Mouse (Mus musculus) embryonic facial prominence, embryonic 11.5 days (tissue): ENCODE results near the gene Cbarp. TPM values are rescaled to one million over a fixed set of nuclear protein-coding genes. Genes with fewer than 3 reads are reported as not detected.
A peak's percentile ranks its signal among the peaks of the same experiment; 100 is the strongest.

ENCODE experiments used
- ATAC-seq: fragments of 200-750 bp; cut with Nextera tagmentation; replicated peaks from 2 replicates; pipeline ENCODE4 v1.8.0; 2017; ENCODE audit warnings: low read depth; ENCODE audit not compliant: insufficient number of reproducible peaks, low FRiP score, low TSS enrichment
- DNase-seq: peaks from one replicate; pipeline ENCODE4 v3.0.0-alpha.2; 2015; ENCODE audit warnings: low spot score
- H3K27ac ChIP-seq: fragments of 300-500 bp; sonication (generic); replicated peaks from 2 replicates; pipeline ENCODE4 v1.5.1; 2014; ENCODE audit warnings: mild to moderate bottlenecking, low read depth, low read length, control low read depth
- H3K27me3 ChIP-seq: fragments of 300-500 bp; sonication (generic); 2 replicates; pipeline ENCODE4 v1.6.1; 2014; ENCODE audit warnings: mild to moderate bottlenecking, low read length, moderate library complexity, mixed read lengths; ENCODE audit not compliant: control insufficient read depth, insufficient read depth
- H3K36me3 ChIP-seq: fragments of 300-500 bp; sonication (generic); replicated peaks from 2 replicates; pipeline ENCODE4 v1.6.1; 2014; ENCODE audit warnings: low read depth, mild to moderate bottlenecking, low read length, moderate library complexity, mixed read lengths; ENCODE audit not compliant: control insufficient read depth, insufficient read depth
- H3K4me1 ChIP-seq: fragments of 300-500 bp; sonication (generic); 2 replicates; pipeline ENCODE4 v1.6.1; 2014; ENCODE audit warnings: low read length, mixed read lengths; ENCODE audit not compliant: control insufficient read depth, insufficient read depth
- H3K4me2 ChIP-seq: fragments of 300-500 bp; sonication (generic); 2 replicates; pipeline ENCODE4 v1.6.1; 2014; ENCODE audit warnings: low read depth, mild to moderate bottlenecking, control low read depth, low read length, moderate library complexity
- H3K4me3 ChIP-seq: fragments of 300-500 bp; sonication (generic); 2 replicates; pipeline ENCODE4 v1.5.1; 2014; ENCODE audit warnings: low read depth, low read length, control low read depth
- H3K9ac ChIP-seq: fragments of 300-500 bp; sonication (generic); replicated peaks from 2 replicates; pipeline ENCODE4 v1.6.1; 2014; ENCODE audit warnings: mild to moderate bottlenecking, control low read depth, low read length
- H3K9me3 ChIP-seq: fragments of 300-500 bp; sonication (generic); replicated peaks from 2 replicates; pipeline ENCODE4 v1.6.1; 2016; ENCODE audit warnings: mild to moderate bottlenecking, low read length, inconsistent platforms, mixed read lengths; ENCODE audit not compliant: control insufficient read depth
- WGBS: fragments of 180-500 bp; shearing (Covaris S2); extraction: QIAGEN DNeasy Blood & Tissue Kit; methylation state at CpG from one replicate; pipeline ENCODE4 v1.1.7; 2014; 5-methylcytosine and 5-hydroxymethylcytosine counted together
- polyA plus RNA-seq: library from polyadenylated mRNA; unstranded; fragments of >200 nt; fragmentation: Nextera tagmentation; extraction: Ambion mirVana; gene quantifications from 2 replicates; pipeline ENCODE4 v1.2.1, GENCODE M21; 2014

The Cbarp gene
- polyA plus RNA-seq, 1 experiment from 2014 or later, result 6.8 TPM

DNA sequence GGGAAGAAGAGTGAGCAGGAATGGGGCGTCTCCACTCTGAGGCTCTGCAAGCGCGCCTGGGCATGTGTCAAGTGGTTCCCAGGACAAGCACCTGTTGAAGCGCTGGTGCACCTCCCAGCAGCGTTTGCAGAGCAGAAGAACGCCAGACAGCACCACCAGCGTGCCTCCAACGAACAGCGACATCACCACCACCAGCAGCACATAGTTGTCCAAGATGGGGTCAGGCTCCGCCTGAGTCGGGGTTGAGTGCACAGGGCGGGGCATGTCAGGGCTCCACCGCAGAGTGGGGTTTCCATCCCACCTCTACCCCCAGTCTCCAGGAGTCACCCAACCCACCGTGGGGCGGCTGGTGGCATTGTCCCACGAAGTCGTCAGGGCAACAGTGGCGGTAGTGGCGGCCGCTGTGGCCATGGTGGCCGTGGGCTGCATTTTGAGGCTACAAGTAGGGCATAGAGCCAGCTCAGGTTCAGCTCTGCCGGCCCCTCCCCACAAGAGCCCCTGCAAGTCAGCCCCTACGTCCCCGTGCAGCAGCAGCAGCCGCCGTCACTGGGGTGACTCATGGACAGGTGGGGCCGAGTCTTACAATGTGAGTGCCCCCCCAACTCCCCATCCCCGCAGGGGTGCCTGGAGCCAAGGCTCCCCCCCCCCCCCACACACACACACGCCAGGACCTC is 3.5 kb downstream of the Cbarp start:
- Histone ChIP-seq H3K9ac (peak overlapping the region; percentile 34), H3K27me3 (peaks cover 19% of the 10 kb centered on the region), H3K27ac (no peak overlapping the region), H3K4me2 (peak overlapping the region; percentile 98), H3K36me3 (0 out of 2 replicates have a peak, but pooled peaks cover 2% of the 10 kb centered on the region), H3K4me1 (peaks cover 16% of the 10 kb centered on the region), H3K4me3 (peak overlapping the region; percentile 76), H3K9me3 (no peaks in the 10 kb centered on the region)
- ATAC-seq (no peak), DNase-seq (peak; percentile 27)
- WGBS, result 4% methylated on average over 29 of the region's 29 CpGs

DNA sequence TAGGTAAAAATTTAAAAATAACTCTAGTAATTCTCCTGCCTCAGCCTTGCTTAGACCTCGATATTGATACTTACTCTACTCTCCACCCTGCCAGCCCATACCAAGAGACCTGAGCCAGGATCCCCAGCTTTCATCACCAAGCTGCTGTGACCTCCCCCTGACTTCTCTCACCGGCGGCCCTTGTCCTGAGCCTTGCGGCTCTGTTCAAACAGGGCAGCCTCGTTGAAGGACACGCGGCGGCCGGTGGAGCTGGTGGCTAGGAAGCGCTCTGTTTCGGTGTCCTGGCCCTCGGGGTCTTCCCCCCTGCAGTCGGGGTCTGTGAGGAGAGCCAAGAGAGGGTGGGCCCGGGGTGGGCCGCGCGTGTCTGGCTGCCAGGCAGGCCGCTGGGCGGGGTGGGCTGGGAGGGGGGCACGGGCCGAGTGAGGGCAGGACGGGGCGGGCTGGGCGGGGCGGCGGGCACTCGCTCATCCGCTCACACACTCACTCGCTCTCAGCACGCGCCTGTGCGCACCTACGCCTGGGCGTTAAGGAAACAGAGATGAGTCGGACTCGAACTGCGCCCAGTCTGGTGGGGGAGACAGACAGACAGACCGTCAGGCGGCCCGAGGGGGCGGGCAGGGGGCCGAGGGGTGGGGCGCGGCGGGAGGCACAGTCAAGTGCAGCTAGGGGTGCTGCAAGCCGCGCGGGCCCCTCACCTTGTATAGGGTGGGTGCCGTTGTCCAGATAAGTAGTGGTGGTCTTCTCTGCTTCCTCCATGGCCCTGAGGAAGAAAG is 4.3 kb downstream of the Cbarp start:
- no peak overlapping the region for H3K9ac ChIP-seq
- no peak for ATAC-seq
- H3K27ac ChIP-seq, result no peak overlapping the region
- H3K27me3 ChIP-seq, result peaks cover 19% of the 10 kb centered on the region
- WGBS, result 19% methylated on average over 45 of the region's 49 CpGs
- peak overlapping the region; percentile 98 for H3K4me2 ChIP-seq
- peaks cover 21% of the 10 kb centered on the region for H3K4me1 ChIP-seq
- peak overlapping the region; percentile 76 for H3K4me3 ChIP-seq
- no peaks in the 10 kb centered on the region for H3K9me3 ChIP-seq
- no peak for DNase-seq
- H3K36me3 ChIP-seq, result 0 out of 2 replicates have a peak, but pooled peaks cover 2% of the 10 kb centered on the region

DNA sequence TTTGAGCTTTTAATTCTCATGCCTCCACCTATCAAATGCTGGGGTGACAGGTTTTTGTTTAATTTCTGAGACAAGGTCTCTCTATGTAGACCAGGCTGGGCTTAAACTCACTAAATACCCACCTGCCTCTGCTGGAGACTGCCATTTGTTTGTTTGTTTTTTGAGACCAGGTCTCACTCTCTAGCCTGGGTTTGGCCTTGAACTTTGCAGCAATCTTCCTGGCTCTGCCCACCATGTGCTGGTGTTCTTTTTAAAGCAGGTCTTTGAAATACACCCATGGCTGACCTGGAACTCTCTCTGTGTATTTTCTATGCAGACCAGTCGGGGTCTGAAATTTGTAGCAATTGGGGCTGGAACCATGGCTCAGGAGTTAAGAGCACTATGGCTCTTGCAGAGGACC is 5.0 kb downstream of the Cbarp start:
- Histone ChIP-seq H3K4me1 (peaks cover 25% of the 10 kb centered on the region), H3K27me3 (peaks cover 19% of the 10 kb centered on the region), H3K36me3 (peaks cover 2% of the 10 kb centered on the region; the same call in 1 of the 2 replicates), H3K4me2 (no peak overlapping the region), H3K9ac (no peak overlapping the region), H3K9me3 (no peaks in the 10 kb centered on the region), H3K27ac (no peak overlapping the region), H3K4me3 (no peak overlapping the region)
- DNase-seq (no peak), ATAC-seq (no peak)
- WGBS, result 93% methylated on average over 1 of the region's 1 CpGs

DNA sequence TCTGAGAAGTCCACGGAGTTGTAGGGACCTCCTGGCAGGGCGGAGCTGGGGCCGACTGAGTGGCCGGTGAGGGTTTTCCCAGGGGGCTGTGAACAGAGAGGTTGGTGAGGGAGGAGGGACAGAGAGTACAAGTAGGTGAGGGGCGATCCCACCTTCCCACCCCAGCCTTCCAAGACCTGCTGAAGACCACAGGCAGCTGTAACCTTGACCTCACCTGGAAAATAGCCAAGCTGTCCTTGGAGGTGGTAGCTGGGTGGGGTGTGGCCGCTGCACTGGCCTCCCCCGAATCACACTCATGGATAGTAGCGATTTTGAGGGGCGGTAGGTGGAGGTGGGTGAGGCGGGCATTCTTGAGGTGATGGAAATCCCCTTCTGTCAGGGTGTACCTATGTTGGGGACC is 5.5 kb downstream of the Cbarp start:
- no peak overlapping the region for H3K4me3 ChIP-seq
- peaks cover 19% of the 10 kb centered on the region for H3K27me3 ChIP-seq
- H3K4me2 ChIP-seq, result no peak overlapping the region
- WGBS, result 78% methylated on average over 10 of the region's 10 CpGs
- no peaks in the 10 kb centered on the region for H3K9me3 ChIP-seq
- peaks cover 25% of the 10 kb centered on the region for H3K4me1 ChIP-seq
- DNase-seq (no peak), ATAC-seq (no peak)
- peaks cover 2% of the 10 kb centered on the region; the same call in 1 of the 2 replicates for H3K36me3 ChIP-seq
- H3K9ac ChIP-seq, result no peak overlapping the region
- no peak overlapping the region for H3K27ac ChIP-seq

DNA sequence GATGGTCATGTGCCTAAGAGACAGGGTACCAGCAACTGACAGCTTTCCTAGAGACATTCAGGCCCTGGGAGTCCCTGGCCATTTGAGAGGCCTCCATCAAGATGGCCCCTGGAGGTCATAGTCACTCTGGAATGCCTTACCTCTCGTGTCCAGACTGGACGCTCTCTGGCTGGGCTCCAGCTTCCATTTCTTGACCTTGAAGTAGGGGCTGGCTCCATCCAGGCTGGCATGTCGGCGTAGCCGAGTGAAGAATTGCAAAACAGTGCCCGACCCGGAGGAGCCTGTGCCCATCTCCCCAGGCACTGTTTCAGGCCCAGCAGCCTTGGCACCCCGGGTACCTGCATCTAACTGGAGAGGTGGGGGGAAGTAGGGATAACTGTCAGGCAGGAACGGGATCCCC is 6.2 kb downstream of the Cbarp start:
- H3K9me3 ChIP-seq, result no peaks in the 10 kb centered on the region
- WGBS, result 93% methylated on average over 9 of the region's 9 CpGs
- H3K27ac ChIP-seq, result no peak overlapping the region
- H3K9ac ChIP-seq, result no peak overlapping the region
- no peak for ATAC-seq
- no peak overlapping the region for H3K4me2 ChIP-seq
- DNase-seq, result no peak
- H3K4me1 ChIP-seq, result peaks cover 25% of the 10 kb centered on the region
- H3K4me3 ChIP-seq, result no peak overlapping the region
- peaks cover 17% of the 10 kb centered on the region for H3K27me3 ChIP-seq
- H3K36me3 ChIP-seq, result peaks cover 4% of the 10 kb centered on the region

DNA sequence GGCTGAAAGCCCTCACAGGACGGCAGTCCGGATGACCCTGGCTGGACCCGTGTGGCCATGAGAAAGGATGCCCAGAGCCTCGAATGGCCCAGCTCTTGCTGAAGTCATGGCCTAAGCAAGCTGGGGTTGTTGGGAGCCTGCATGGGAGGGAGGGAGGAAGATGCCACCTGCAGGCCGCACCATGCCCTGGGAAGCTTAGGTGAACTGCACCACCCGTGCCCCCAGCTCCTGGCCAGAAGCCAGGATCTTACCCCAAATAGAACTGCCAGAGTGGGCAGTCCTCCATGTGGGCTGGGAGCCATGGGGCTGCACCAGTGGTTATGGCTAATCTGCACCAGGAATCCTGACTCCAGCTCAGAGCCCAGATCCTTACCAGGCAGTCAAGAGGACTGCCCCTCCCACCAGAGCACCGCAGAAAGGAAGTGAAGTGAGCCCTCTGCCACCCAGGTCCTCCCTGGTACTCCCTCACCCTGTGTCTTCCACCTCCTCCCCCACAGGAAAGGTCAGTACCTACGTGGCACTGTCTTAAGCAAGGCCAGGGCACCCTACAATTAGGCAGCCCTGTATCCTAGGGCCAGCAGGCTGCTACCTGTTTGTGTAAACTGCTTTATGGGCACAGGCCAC is 7.3 kb downstream of the Cbarp start:
- Histone ChIP-seq H3K36me3 (peaks cover 10% of the 10 kb centered on the region), H3K4me2 (no peak overlapping the region), H3K4me1 (peaks cover 20% of the 10 kb centered on the region), H3K4me3 (no peak overlapping the region), H3K27ac (no peak overlapping the region), H3K9me3 (no peaks in the 10 kb centered on the region), H3K9ac (no peak overlapping the region), H3K27me3 (peaks cover 17% of the 10 kb centered on the region)
- WGBS, result 83% methylated on average over 8 of the region's 8 CpGs
- no peak for ATAC-seq
- DNase-seq, result no peak

DNA sequence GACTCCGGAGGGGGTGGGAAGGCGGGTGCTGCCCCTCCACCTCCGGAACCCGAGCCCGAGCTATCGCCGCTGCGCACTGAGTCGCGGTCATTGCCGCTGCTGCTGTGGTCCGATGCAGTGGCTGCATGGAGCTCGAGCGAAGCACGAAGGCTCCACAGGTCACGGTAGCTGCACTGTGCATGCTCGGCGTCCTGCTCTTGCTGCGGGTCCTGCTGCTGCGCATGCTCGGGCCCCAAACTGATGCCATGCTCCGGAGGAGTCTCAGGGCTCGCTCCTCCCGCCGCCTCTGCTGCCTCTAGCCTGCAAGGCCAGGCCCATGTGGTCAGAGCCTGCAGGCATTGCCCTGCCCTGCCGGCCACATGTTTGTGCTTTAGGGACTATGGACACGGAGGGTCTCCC is 8.7 kb downstream of the Cbarp start:
- Histone ChIP-seq H3K9me3 (no peaks in the 10 kb centered on the region), H3K4me3 (peak overlapping the region; percentile 17; the same call in 1 of the 2 replicates), H3K4me1 (peaks cover 11% of the 10 kb centered on the region), H3K27ac (no peak overlapping the region), H3K27me3 (peaks cover 8% of the 10 kb centered on the region), H3K4me2 (peak overlapping the region; percentile 41), H3K9ac (peak overlapping the region; percentile 18; the same call in 1 of the 2 replicates), H3K36me3 (peaks cover 13% of the 10 kb centered on the region)
- ATAC-seq (no peak; the same call in 1 of the 2 replicates), DNase-seq (peak; percentile 26)
- 31% methylated on average over 27 of the region's 27 CpGs for WGBS
